Mouse (Mus musculus): Measurements from ENCODE around the gene Myadm. TPM values are rescaled to one million over a fixed set of nuclear protein-coding genes. Genes with fewer than 3 reads are reported as not detected.

Myadm gene
- polyA plus RNA-seq, 1 experiment, result 280 TPM

DNA sequence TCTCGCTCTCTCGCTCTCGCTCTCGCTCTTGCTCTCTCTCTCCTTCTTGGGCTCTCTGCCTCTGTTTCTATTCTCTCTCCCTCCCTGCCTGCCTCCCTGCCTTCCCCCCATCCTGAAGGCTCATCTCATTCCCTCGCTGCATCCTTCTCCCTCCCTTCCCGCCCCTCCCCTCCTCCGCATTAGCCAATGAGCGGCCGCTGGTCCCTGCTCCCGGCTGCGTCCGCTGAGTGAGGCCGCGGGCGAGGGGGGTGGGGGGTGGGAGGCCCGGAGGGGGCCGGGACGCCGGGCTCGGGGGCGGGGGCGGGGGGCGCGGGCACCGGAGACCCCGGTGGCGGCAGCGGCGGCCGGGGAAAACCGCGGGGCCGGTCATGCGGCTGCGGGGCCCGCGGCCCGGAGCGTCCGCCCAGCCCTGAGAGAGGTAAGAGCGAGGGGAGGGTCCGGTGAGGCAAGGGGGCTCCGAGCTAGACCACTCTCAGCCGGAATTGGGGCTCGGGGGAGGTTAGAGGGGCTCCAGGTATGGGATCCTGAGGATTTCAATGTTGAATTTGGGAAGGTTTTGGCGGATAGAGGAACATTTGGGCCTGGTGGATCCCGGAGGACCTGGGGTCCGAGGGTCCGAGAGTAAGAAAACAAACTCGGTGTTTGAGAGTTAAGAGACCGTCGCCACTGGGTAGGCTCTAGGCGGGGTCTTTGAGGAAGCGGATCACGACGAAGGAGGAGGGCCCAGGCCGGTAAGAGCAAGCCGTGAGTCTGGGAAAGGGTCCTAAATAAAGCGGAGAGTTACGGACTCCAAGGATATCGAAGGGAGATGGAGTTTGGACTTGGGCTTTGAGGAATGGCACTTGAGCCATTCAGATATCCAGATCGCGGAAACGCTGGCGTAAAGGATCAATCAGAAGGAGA, 44.0 kb downstream of the Myadm start, which contains the start of gene Cacng7:
Cacng7 (plus strand) TSS at position 337 of the 903 bp plus-strand sequence.
- no peaks in the 10 kb centered on the region for H3K4me1 ChIP-seq (ENCODE audit: control insufficient read depth, insufficient read depth, low read length)
- H3K27ac ChIP-seq (ENCODE audit: insufficient read depth, low read depth, low read length), result no peak within 1 kb of the TSS
- H3K4me3 ChIP-seq (ENCODE audit: insufficient read depth, low read length), result no peak within 1 kb of the TSS
- TF ChIP-seq POLR2A (IDR thresholded peaks at IDR 0.05; ENCODE audit: borderline replicate concordance, low read depth, low read length) (no peak), CTCF (IDR thresholded peaks at IDR 0.05; ENCODE audit: low read depth, low read length) (no peak)

DNA sequence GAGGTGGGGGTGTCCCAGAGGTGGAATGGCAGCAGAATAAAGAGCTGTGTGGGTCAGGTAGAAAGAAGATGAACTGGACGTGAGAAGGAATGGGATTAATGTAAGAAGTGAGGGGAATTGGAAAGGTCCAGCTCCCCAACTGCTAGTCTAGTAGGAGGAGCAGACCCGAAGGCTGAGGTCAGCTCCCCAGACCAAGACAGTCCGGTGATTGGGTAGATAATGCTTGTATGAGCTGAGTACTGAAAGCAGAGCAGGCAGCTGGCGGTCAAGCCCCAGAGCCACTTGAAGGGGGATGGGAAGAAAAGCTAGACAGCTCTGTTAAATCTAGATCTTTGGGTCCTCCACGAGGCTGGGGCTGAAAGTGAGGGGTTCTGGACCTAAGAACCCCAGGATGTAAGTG, 44.7 kb downstream of the Myadm start:
- H3K27ac ChIP-seq (ENCODE audit: insufficient read depth, low read depth, low read length), result no peak overlapping the region
- H3K4me3 ChIP-seq (ENCODE audit: insufficient read depth, low read length), result no peak overlapping the region
- H3K4me1 ChIP-seq (ENCODE audit: control insufficient read depth, insufficient read depth, low read length), result no peaks in the 10 kb centered on the region
- TF ChIP-seq POLR2A (IDR thresholded peaks at IDR 0.05; ENCODE audit: borderline replicate concordance, low read depth, low read length) (no peak), CTCF (IDR thresholded peaks at IDR 0.05; ENCODE audit: low read depth, low read length) (no peak)

DNA sequence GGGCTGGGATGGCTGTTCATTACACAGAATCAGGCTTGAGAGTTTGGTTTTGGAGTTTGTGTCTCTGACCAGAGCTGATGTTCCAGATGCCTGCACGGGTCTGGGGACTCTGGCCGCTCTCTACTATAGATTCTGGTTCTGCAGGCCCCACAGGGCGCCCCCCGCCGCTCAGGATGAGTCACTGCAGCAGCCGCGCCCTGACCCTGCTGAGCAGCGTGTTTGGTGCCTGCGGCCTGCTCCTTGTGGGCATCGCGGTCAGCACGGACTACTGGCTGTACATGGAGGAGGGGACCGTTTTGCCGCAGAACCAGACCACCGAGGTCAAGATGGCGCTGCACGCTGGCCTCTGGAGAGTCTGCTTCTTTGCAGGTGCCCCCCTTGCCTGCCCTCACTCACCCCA, 47.5 kb downstream of the Myadm start:
- Histone ChIP-seq H3K4me1 (ENCODE audit: control insufficient read depth, insufficient read depth, low read length) (no peaks in the 10 kb centered on the region), H3K27ac (ENCODE audit: insufficient read depth, low read depth, low read length) (no peak overlapping the region), H3K4me3 (ENCODE audit: insufficient read depth, low read length) (no peak overlapping the region)
- TF ChIP-seq CTCF (IDR thresholded peaks at IDR 0.05; ENCODE audit: low read depth, low read length) (no peak), POLR2A (IDR thresholded peaks at IDR 0.05; ENCODE audit: borderline replicate concordance, low read depth, low read length) (no peak)

DNA sequence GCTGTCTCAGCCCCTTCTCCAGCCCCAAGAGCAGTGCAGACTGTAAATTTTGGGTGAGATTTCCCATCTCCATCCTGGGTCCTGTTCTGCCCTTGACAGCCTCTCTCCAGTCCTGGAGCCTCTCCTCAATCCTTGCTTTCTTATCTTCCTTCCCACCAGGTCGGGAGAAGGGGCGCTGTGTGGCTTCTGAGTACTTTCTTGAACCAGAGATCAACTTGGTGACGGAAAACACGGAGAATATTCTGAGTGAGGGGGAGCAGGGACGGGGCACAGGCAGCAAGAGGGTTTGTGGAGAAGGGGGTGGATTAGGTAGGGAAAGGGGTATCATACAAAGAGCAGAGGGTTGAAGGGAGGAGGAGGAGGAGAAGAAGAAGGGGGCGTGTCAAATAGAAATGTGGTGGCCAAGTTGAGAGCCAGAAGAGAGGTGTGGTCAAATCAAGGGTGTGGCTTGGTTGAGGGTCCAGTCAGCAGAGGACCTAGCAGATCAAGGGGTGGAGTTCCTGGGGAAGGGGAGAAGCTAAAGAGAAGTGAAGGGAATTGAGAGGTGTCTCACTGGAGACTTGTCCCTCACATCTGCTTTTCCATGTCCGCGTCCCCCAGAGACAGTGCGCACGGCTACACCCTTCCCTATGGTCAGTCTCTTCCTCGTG, 49.5 kb downstream of the Myadm start:
- H3K4me1 ChIP-seq (ENCODE audit: control insufficient read depth, insufficient read depth, low read length), result no peaks in the 10 kb centered on the region
- TF ChIP-seq POLR2A (IDR thresholded peaks at IDR 0.05; ENCODE audit: borderline replicate concordance, low read depth, low read length) (no peak), CTCF (IDR thresholded peaks at IDR 0.05; ENCODE audit: low read depth, low read length) (no peak)
- H3K4me3 ChIP-seq (ENCODE audit: insufficient read depth, low read length), result no peak overlapping the region
- H3K27ac ChIP-seq (ENCODE audit: insufficient read depth, low read depth, low read length), result no peak overlapping the region

DNA sequence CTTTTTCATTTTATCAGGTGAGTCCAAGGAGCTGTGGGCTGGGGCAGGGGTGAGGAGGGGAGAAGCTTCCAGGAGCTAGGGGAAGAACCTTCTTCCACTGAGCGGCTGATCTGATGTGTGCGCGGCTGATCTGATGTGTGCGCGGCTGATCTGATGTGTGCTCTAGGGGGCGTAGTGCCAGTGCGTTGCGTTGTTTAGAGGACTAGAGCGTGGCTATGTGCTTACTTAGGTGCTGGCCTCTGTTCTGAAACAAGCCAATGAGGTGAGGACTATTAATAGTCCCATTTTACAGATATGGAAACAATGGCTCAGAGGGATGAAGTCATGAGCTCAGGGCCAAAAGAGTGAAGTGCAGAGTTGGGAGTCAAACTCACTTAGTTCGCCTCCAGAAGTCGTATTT, 50.1 kb downstream of the Myadm start:
- TF ChIP-seq POLR2A (IDR thresholded peaks at IDR 0.05; ENCODE audit: borderline replicate concordance, low read depth, low read length), result no peak
- H3K4me3 ChIP-seq (ENCODE audit: insufficient read depth, low read length), result no peak overlapping the region
- no peaks in the 10 kb centered on the region for H3K4me1 ChIP-seq (ENCODE audit: control insufficient read depth, insufficient read depth, low read length)
- no peak overlapping the region for H3K27ac ChIP-seq (ENCODE audit: insufficient read depth, low read depth, low read length)

DNA sequence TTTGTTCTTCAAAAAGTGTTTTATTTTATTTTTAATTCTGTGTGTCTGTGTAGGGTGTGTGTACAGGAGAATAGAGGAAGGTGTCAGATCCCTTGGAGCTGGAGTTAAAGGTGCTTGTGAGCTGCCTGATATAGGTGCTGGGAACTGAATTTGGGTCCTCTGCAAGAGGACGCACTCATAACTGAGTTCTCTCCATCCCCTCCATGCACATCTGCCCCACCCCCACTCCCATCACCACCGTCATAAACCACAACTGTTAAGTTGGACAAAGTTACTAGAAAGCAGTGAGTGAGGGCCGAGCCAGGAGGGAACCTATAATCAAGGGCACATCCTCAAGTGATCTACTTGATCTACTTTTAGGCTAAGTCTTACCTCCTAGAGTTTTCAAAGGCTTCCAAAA, 55.0 kb downstream of the Myadm start:
- no peak for TF ChIP-seq CTCF (IDR thresholded peaks at IDR 0.05; ENCODE audit: low read depth, low read length)
- no peak for TF ChIP-seq POLR2A (IDR thresholded peaks at IDR 0.05; ENCODE audit: borderline replicate concordance, low read depth, low read length)
- Histone ChIP-seq H3K4me1 (ENCODE audit: control insufficient read depth, insufficient read depth, low read length) (no peaks in the 10 kb centered on the region), H3K27ac (ENCODE audit: insufficient read depth, low read depth, low read length) (no peak overlapping the region), H3K4me3 (ENCODE audit: insufficient read depth, low read length) (no peak overlapping the region)

DNA sequence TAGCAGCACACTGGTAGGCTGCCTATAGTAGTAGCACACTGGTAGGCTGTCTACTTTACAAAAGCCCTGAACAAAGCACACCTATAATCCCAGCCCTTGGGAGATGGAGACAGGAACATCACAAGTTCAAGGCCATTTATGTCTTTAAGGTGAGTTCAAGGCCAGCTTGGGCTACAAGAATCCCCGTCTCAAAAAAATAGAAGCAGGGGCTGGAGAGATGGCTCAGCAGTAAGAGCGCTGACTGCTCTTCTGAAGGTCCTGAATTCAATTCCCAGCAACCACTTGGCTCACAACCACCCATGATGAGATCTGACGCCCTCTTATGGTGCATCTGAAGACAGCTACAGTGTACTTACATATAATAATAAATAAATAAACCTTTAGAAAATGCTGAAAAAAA, 56.4 kb downstream of the Myadm start:
- TF ChIP-seq CTCF (IDR thresholded peaks at IDR 0.05; ENCODE audit: low read depth, low read length) (no peak), POLR2A (IDR thresholded peaks at IDR 0.05; ENCODE audit: borderline replicate concordance, low read depth, low read length) (no peak)

DNA sequence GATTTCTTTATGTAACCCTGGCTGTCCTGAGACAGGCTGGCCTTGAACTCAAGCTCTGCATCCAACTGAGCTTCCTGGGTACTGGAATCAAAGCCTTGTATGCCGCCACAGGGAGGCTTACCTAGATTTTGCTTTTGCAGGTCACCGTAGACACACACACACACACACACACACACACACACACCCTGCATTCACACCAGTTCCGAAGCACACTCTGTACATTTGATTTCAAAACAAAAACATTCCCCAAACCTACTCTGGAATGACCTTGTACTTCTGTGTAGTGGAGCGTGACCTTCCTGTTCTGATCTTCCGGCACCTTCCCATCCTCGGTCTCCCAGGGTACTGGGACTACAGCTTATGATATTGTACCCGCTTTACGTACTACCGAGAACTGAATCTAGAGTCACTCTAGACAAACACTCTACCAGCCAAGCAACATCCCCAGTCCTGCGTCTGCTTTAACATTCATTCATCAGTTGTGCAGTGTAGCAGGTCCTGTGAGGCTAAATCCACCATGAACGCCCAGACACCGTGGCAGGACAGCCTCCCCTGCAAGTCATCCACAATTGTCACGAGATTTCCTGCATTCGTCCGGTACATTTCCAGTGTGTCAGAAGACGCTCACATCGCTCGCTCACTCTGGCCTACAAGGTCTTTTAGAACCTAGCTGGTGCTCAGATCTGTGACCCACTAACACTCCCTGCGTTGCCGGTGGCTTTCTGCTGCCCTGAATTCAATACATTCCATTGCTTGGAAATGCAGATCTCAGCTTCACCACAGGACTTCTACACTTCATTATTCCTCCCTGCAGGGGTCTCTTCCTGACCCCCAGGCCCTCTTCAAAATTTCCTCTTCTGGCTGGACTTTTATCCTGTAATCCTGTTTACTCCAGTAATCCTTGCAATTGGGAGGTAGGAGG, 58.7 kb downstream of the Myadm start:
- TF ChIP-seq POLR2A (IDR thresholded peaks at IDR 0.05; ENCODE audit: borderline replicate concordance, low read depth, low read length) (no peak), CTCF (IDR thresholded peaks at IDR 0.05; ENCODE audit: low read depth, low read length) (no peak)
- H3K4me3 ChIP-seq (ENCODE audit: insufficient read depth, low read length), result no peak overlapping the region
- no peaks in the 10 kb centered on the region for H3K4me1 ChIP-seq (ENCODE audit: control insufficient read depth, insufficient read depth, low read length)
- no peak overlapping the region for H3K27ac ChIP-seq (ENCODE audit: insufficient read depth, low read depth, low read length)

More for the DNA sequence above, 56.4 kb downstream of the Myadm start:
- Histone ChIP-seq H3K27ac (ENCODE audit: insufficient read depth, low read depth, low read length) (no peak overlapping the region), H3K4me1 (ENCODE audit: control insufficient read depth, insufficient read depth, low read length) (no peaks in the 10 kb centered on the region), H3K4me3 (ENCODE audit: insufficient read depth, low read length) (no peak overlapping the region)

DNA sequence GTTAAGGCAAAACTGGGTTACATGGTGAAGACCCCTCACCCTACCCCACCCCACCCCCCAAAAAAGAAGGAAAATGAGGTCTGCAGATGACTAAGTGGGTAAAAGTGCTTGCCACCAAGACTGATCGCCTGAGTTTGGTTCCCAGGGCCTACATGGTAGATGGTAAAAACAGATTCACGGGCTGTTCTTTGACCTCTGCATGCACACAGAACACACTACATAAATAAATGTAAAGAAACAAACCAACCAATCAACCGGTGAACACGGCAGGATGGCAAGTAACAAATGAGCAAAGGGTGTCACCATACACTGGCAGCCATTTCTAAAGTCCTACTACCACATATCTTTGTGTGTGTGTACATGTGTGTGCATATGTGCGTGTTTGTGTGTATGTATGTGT, 59.4 kb downstream of the Myadm start:
- Histone ChIP-seq H3K4me3 (ENCODE audit: insufficient read depth, low read length) (no peak overlapping the region), H3K4me1 (ENCODE audit: control insufficient read depth, insufficient read depth, low read length) (no peaks in the 10 kb centered on the region), H3K27ac (ENCODE audit: insufficient read depth, low read depth, low read length) (no peak overlapping the region)
- TF ChIP-seq CTCF (IDR thresholded peaks at IDR 0.05; ENCODE audit: low read depth, low read length) (no peak), POLR2A (IDR thresholded peaks at IDR 0.05; ENCODE audit: borderline replicate concordance, low read depth, low read length) (no peak)
